Mouse (Mus musculus) liver, adult 2 months (tissue): ENCODE results near the gene Lama4. TPM values are rescaled to one million over a fixed set of nuclear protein-coding genes. Genes with fewer than 3 reads are reported as not detected.

ENCODE experiments used
- DNase-seq: peaks from one replicate; pipeline ENCODE4 v3.0.0-alpha.2; 2011; ENCODE audit warnings: low read depth, low spot score; ENCODE audit errors: extremely low read depth
- H3K27ac ChIP-seq: fragments of 200-500 bp; replicated peaks from 2 replicates; pipeline ENCODE4 v1.5.1; 2012; ENCODE audit warnings: low read depth, mild to moderate bottlenecking, control low read depth, inconsistent platforms, low read length; ENCODE audit not compliant: insufficient read depth
- H3K27me3 ChIP-seq: fragments of 200-500 bp; 2 replicates; pipeline ENCODE4 v1.6.1; 2012; ENCODE audit warnings: mild to moderate bottlenecking, moderate library complexity, low read length, inconsistent platforms; ENCODE audit not compliant: control insufficient read depth, insufficient read depth
- H3K36me3 ChIP-seq: fragments of 200-500 bp; 2 replicates; pipeline ENCODE4 v1.6.1; 2012; ENCODE audit warnings: low read length, inconsistent platforms; ENCODE audit not compliant: control insufficient read depth, insufficient read depth
- H3K4me1 ChIP-seq: fragments of 200-500 bp; 2 replicates; pipeline ENCODE4 v1.6.1; 2011; ENCODE audit warnings: low read length; ENCODE audit not compliant: control insufficient read depth, insufficient read depth
- H3K4me3 ChIP-seq: fragments of 200-500 bp; 2 replicates; pipeline ENCODE4 v1.5.1; 2011; ENCODE audit warnings: low read depth, mild to moderate bottlenecking, control low read depth, low read length, moderate library complexity; ENCODE audit not compliant: insufficient read depth
- H3K79me2 ChIP-seq: fragments of 200-500 bp; 2 replicates; pipeline ENCODE4 v1.6.1; 2012; ENCODE audit warnings: inconsistent platforms, mild to moderate bottlenecking, low read length, moderate library complexity; ENCODE audit not compliant: control insufficient read depth, insufficient read depth
- H3K9ac ChIP-seq: fragments of 200-500 bp; 2 replicates; pipeline ENCODE4 v1.6.1; 2012; ENCODE audit warnings: low read depth, mild to moderate bottlenecking, control low read depth, inconsistent platforms, low read length
- CTCF ChIP-seq: fragments of 200-500 bp; IDR thresholded peaks from 2 replicates; pipeline ENCODE4 v1.5.1; 2011; ENCODE audit warnings: low read depth, low read length, control low read depth
- POLR2A ChIP-seq: fragments of 200-500 bp; IDR thresholded peaks from 2 replicates; pipeline ENCODE4 v1.6.1; 2011; ENCODE audit warnings: low read length, control low read depth; ENCODE audit not compliant: insufficient read depth; ENCODE audit errors: extremely low read depth
- WGBS: fragments of 180-500 bp; shearing (Covaris S2); methylation state at CpG from one replicate; pipeline ENCODE4 v1.1.7; 2018; 5-methylcytosine and 5-hydroxymethylcytosine counted together
- polyA plus RNA-seq: library from polyadenylated mRNA; depleted of rRNA; stranded (reverse); fragments of >200 nt; gene quantifications from 2 replicates; pipeline ENCODE4 v1.2.3, GENCODE M21; 2012
- total RNA-seq: library from RNA; depleted of rRNA; stranded (reverse); fragments of >200 nt; gene quantifications from 2 replicates; pipeline ENCODE4 v1.2.3, GENCODE M21; 2014

The Lama4 gene
- total and polyA plus RNA-seq, 2 experiments, result 1.6 to 6.7 TPM

GRCm38 (mm10) chr10:39018635-39019034 lies 53.3 kb downstream of the Lama4 start:
- Histone ChIP-seq H3K4me1 (no peaks in the 10 kb centered on the region), H3K79me2 (no peaks in the 10 kb centered on the region), H3K36me3 (no peaks in the 10 kb centered on the region), H3K27ac (no peak overlapping the region), H3K27me3 (no peaks in the 10 kb centered on the region), H3K4me3 (no peak overlapping the region), H3K9ac (no peak overlapping the region)
- TF ChIP-seq CTCF (no peak), POLR2A (no peak)
- 89% methylated on average over 1 of the region's 1 CpGs for WGBS
- no peak for DNase-seq

GRCm38 (mm10) chr10:39023618-39024256 lies 58.4 kb downstream of the Lama4 start:
- H3K4me1 ChIP-seq, result no peaks in the 10 kb centered on the region
- no peaks in the 10 kb centered on the region for H3K36me3 ChIP-seq
- H3K79me2 ChIP-seq, result no peaks in the 10 kb centered on the region
- H3K27me3 ChIP-seq, result no peaks in the 10 kb centered on the region
- H3K4me3 ChIP-seq, result no peak overlapping the region
- no peak overlapping the region for H3K27ac ChIP-seq
- no peak for DNase-seq
- TF ChIP-seq POLR2A, result no peak
- no peak for TF ChIP-seq CTCF
- H3K9ac ChIP-seq, result no peak overlapping the region
- 75% methylated on average over 5 of the region's 5 CpGs for WGBS

- Histone ChIP-seq H3K4me3 (no peak overlapping the region), H3K9ac (no peak overlapping the region), H3K79me2 (no peaks in the 10 kb centered on the region), H3K36me3 (no peaks in the 10 kb centered on the region), H3K27ac (no peak overlapping the region), H3K4me1 (no peaks in the 10 kb centered on the region), H3K27me3 (no peaks in the 10 kb centered on the region)
- TF ChIP-seq POLR2A (no peak), CTCF (no peak)
- 52% methylated on average over 8 of the region's 8 CpGs for WGBS
- DNase-seq, result no peak
Observed at GRCm38 (mm10) chr10:39026529-39026928, 61.2 kb downstream of the Lama4 start.

- Histone ChIP-seq H3K79me2 (no peaks in the 10 kb centered on the region), H3K4me3 (no peak overlapping the region), H3K27ac (no peak overlapping the region), H3K27me3 (no peaks in the 10 kb centered on the region), H3K36me3 (no peaks in the 10 kb centered on the region), H3K4me1 (no peaks in the 10 kb centered on the region), H3K9ac (no peak overlapping the region)
- WGBS, result 88% methylated on average over 5 of the region's 5 CpGs
- TF ChIP-seq CTCF (no peak), POLR2A (no peak)
- no peak for DNase-seq
Observed at GRCm38 (mm10) chr10:39027058-39027457, 61.7 kb downstream of the Lama4 start.

- TF ChIP-seq CTCF (no peak), POLR2A (no peak)
- no peak overlapping the region for H3K27ac ChIP-seq
- 87% methylated on average over 5 of the region's 5 CpGs for WGBS
- no peaks in the 10 kb centered on the region for H3K4me1 ChIP-seq
- no peak for DNase-seq
- no peak overlapping the region for H3K9ac ChIP-seq
- no peak overlapping the region for H3K4me3 ChIP-seq
- no peaks in the 10 kb centered on the region for H3K27me3 ChIP-seq
- no peaks in the 10 kb centered on the region for H3K36me3 ChIP-seq
- no peaks in the 10 kb centered on the region for H3K79me2 ChIP-seq
Observed at GRCm38 (mm10) chr10:39028403-39028802, 63.1 kb downstream of the Lama4 start.

GRCm38 (mm10) chr10:39029297-39030147 lies 64.2 kb downstream of the Lama4 start:
- Histone ChIP-seq H3K9ac (no peak overlapping the region), H3K27ac (no peak overlapping the region), H3K36me3 (no peaks in the 10 kb centered on the region), H3K79me2 (no peaks in the 10 kb centered on the region), H3K27me3 (no peaks in the 10 kb centered on the region), H3K4me1 (no peaks in the 10 kb centered on the region), H3K4me3 (no peak overlapping the region)
- DNase-seq, result no peak
- 81% methylated on average over 6 of the region's 6 CpGs for WGBS
- TF ChIP-seq POLR2A (no peak), CTCF (no peak)
